Mouse (Mus musculus): ENCODE data around the gene Rhpn2. TPM values are rescaled to one million over a fixed set of nuclear protein-coding genes. Genes with fewer than 3 reads are reported as not detected.

Rhpn2 gene
- polyA plus RNA-seq, 1 experiment from 2014 or later = 3.7 TPM

- WGBS = 92% methylated on average over 10 of the region's 10 CpGs
- no peaks in the 10 kb centered on the region for H3K27me3 ChIP-seq (ENCODE audit: control insufficient read depth, insufficient read depth, low read length)
- no peak for DNase-seq (ENCODE audit: low spot score)
- H3K9me3 ChIP-seq (ENCODE audit: control insufficient read depth, low read length) = no peaks in the 10 kb centered on the region
- H3K4me1 ChIP-seq (replicated peaks; ENCODE audit: control insufficient read depth, insufficient read depth, low read length) = no peaks in the 10 kb centered on the region
- H3K4me2 ChIP-seq (replicated peaks; ENCODE audit: low read depth, low read length) = no peak overlapping the region
- H3K4me3 ChIP-seq (ENCODE audit: low read depth, low read length) = no peak overlapping the region
- H3K36me3 ChIP-seq (ENCODE audit: control insufficient read depth, insufficient read depth, low read length) = peaks cover 10% of the 10 kb centered on the region
- ATAC-seq (ENCODE audit: low FRiP score) = no peak
- no peak overlapping the region for H3K27ac ChIP-seq (ENCODE audit: low read depth, low read length)
- no peak overlapping the region for H3K9ac ChIP-seq (ENCODE audit: low read depth, low read length)
Observed at GRCm38 (mm10) chr7:35423071-35423470, 89.1 kb downstream of the Rhpn2 start.

- H3K36me3 ChIP-seq (ENCODE audit: control insufficient read depth, insufficient read depth, low read length) = peaks cover 17% of the 10 kb centered on the region; the same call in 1 of the 2 replicates
- WGBS = 97% methylated on average over 10 of the region's 10 CpGs
- no peak for DNase-seq (ENCODE audit: low spot score)
Observed at GRCm38 (mm10) chr7:35428146-35428545, 94.2 kb downstream of the Rhpn2 start.

GRCm38 (mm10) chr7:35435266-35435665 lies 101.3 kb downstream of the Rhpn2 start:
- ATAC-seq (ENCODE audit: low FRiP score) (no peak), DNase-seq (ENCODE audit: low spot score) (no peak)
- WGBS = 76% methylated on average over 9 of the region's 9 CpGs
- H3K4me3 ChIP-seq (ENCODE audit: low read depth, low read length) = no peak overlapping the region
- no peak overlapping the region for H3K27ac ChIP-seq (ENCODE audit: low read depth, low read length)
- H3K9me3 ChIP-seq (ENCODE audit: control insufficient read depth, low read length) = no peaks in the 10 kb centered on the region
- H3K27me3 ChIP-seq (ENCODE audit: control insufficient read depth, insufficient read depth, low read length) = no peaks in the 10 kb centered on the region
- no peak overlapping the region for H3K4me2 ChIP-seq (replicated peaks; ENCODE audit: low read depth, low read length)
- H3K4me1 ChIP-seq (replicated peaks; ENCODE audit: control insufficient read depth, insufficient read depth, low read length) = no peaks in the 10 kb centered on the region
- H3K9ac ChIP-seq (ENCODE audit: low read depth, low read length) = no peak overlapping the region
- H3K36me3 ChIP-seq (ENCODE audit: control insufficient read depth, insufficient read depth, low read length) = peaks cover 15% of the 10 kb centered on the region; the same call in 1 of the 2 replicates

More at GRCm38 (mm10) chr7:35428146-35428545, 94.2 kb downstream of the Rhpn2 start:
- no peak overlapping the region for H3K9ac ChIP-seq (ENCODE audit: low read depth, low read length)
- H3K9me3 ChIP-seq (ENCODE audit: control insufficient read depth, low read length) = no peaks in the 10 kb centered on the region
- no peaks in the 10 kb centered on the region for H3K4me1 ChIP-seq (replicated peaks; ENCODE audit: control insufficient read depth, insufficient read depth, low read length)
- no peaks in the 10 kb centered on the region for H3K27me3 ChIP-seq (ENCODE audit: control insufficient read depth, insufficient read depth, low read length)
- H3K27ac ChIP-seq (ENCODE audit: low read depth, low read length) = no peak overlapping the region
- H3K4me2 ChIP-seq (replicated peaks; ENCODE audit: low read depth, low read length) = no peak overlapping the region
- H3K4me3 ChIP-seq (ENCODE audit: low read depth, low read length) = no peak overlapping the region
- no peak for ATAC-seq (ENCODE audit: low FRiP score)

Other genes with a start within 250 kb of the Rhpn2 start
- 0.43 and 0.54 TPM in 2 replicates for gene Cebpa, start 214.9 kb upstream of the Rhpn2 start, polyA plus RNA-seq (2014; fragmentation: Nextera tagmentation; extraction: Ambion mirVana)
- 0.73 and 1.0 TPM in 2 replicates for gene Slc7a10, start 147.8 kb upstream of the Rhpn2 start, polyA plus RNA-seq (2014; fragmentation: Nextera tagmentation; extraction: Ambion mirVana)
- 14.8 and 17.5 TPM in 2 replicates for gene Lrp3, start 118.7 kb upstream of the Rhpn2 start, polyA plus RNA-seq (2014; fragmentation: Nextera tagmentation; extraction: Ambion mirVana)
- 18.1 and 19.5 TPM in 2 replicates for gene Gpatch1, start 15.7 kb upstream of the Rhpn2 start, polyA plus RNA-seq (2014; fragmentation: Nextera tagmentation; extraction: Ambion mirVana)
- gene Faap24, start 62.7 kb downstream of the Rhpn2 start, polyA plus RNA-seq (2014; fragmentation: Nextera tagmentation; extraction: Ambion mirVana) = 23.6 and 24.8 TPM in 2 replicates
- gene Cep89, start 62.9 kb downstream of the Rhpn2 start, polyA plus RNA-seq (2014; fragmentation: Nextera tagmentation; extraction: Ambion mirVana) = 35.2 and 41.7 TPM in 2 replicates
- gene Slc7a9, start 114.6 kb downstream of the Rhpn2 start, polyA plus RNA-seq (2014; fragmentation: Nextera tagmentation; extraction: Ambion mirVana) = 0.17 TPM in 1 of 2 replicates, not detected in the other
- 0.32 and 0.36 TPM in 2 replicates for gene Tdrd12, start 203.6 kb downstream of the Rhpn2 start, polyA plus RNA-seq (2014; fragmentation: Nextera tagmentation; extraction: Ambion mirVana)
- 41.4 and 44.6 TPM in 2 replicates for gene Nudt19, start 222.1 kb downstream of the Rhpn2 start, polyA plus RNA-seq (2014; fragmentation: Nextera tagmentation; extraction: Ambion mirVana)